Mouse (Mus musculus) midbrain, embryonic 12.5 days (tissue): ENCODE measurements at regions not wholly inside any gene's neighbourhood (a gene's known extent, or its start where the extent isn't known, plus 50 kb on each side); places are given as distances from the start of the nearest gene placed in this dataset.

Experiments used
- ATAC-seq: fragments of 200-750 bp; cut with Nextera tagmentation; 2 replicates; pipeline ENCODE4 v1.8.0; 2017; ENCODE audit warnings: low read depth, moderate TSS enrichment, moderate library complexity; ENCODE audit not compliant: low FRiP score
- H3K27ac ChIP-seq: fragments of 300-500 bp; sonication (generic); replicated peaks from 2 replicates; pipeline ENCODE4 v1.5.1; 2016; ENCODE audit warnings: mild to moderate bottlenecking
- H3K27me3 ChIP-seq: fragments of 300-500 bp; sonication (generic); 2 replicates; pipeline ENCODE4 v1.6.1; 2016; ENCODE audit warnings: mild to moderate bottlenecking
- H3K36me3 ChIP-seq: fragments of 300-500 bp; sonication (generic); 2 replicates; pipeline ENCODE4 v1.6.1; 2016
- H3K4me1 ChIP-seq: fragments of 300-500 bp; sonication (generic); 2 replicates; pipeline ENCODE4 v1.6.1; 2016
- H3K4me2 ChIP-seq: fragments of 300-500 bp; sonication (generic); replicated peaks from 2 replicates; pipeline ENCODE4 v1.6.1; 2016; ENCODE audit warnings: mild to moderate bottlenecking, moderate library complexity
- H3K4me3 ChIP-seq: fragments of 300-500 bp; sonication (generic); 2 replicates; pipeline ENCODE4 v1.5.1; 2016; ENCODE audit warnings: mild to moderate bottlenecking
- H3K9ac ChIP-seq: fragments of 300-500 bp; sonication (generic); replicated peaks from 2 replicates; pipeline ENCODE4 v1.6.1; 2016; ENCODE audit warnings: mild to moderate bottlenecking, moderate library complexity
- H3K9me3 ChIP-seq: fragments of 300-500 bp; sonication (generic); 2 replicates; pipeline ENCODE4 v1.6.1; 2016; ENCODE audit warnings: mild to moderate bottlenecking
- WGBS: fragments of 180-500 bp; shearing (Covaris S2); methylation state at CpG from one replicate; pipeline ENCODE4 v1.1.7; 2016; 5-methylcytosine and 5-hydroxymethylcytosine counted together

DNA sequence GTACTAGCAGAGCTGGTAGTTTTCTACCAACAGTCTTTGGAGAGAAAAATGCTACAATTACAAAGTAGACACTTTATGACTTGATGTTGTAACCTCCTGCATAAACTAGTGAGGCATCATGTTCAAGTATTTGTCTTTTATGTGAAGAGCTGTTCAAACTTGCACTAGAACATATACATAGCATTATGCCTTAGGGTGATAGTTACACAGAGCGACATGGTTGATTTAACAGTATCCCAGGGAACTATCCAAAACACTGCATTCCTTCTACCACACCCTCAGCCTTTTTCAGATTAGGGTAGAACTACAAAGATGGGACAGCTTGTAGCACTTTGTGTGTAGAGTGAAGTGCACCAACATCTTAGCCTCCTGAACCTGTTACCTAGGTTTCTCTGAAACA lies 220.0 kb upstream of the Cblb start:
- ATAC-seq, result no peak
- WGBS, result 92% methylated on average over 1 of the region's 1 CpGs
- H3K36me3 ChIP-seq, result no peaks in the 10 kb centered on the region

DNA sequence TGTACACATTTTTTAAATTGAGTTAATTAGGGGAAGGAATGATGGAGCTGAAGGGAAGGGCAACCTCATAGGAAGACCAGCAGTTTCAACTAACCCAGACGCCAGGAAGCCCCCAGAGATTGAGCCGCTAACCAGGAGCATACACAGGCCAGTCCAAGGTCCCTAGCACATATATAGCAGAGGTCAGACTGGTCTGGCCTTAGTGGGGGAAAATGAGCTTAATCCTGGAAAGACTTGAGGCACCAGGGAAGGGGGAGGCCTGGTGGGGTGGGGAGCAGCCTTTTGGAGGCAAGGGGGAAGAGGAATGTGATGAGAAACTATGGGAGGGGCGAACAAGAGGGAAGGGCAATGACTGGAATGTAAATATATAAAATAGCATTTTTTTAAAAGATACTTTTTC lies 188.3 kb upstream of the Cblb start:
- H3K9ac ChIP-seq, result no peak overlapping the region
- no peak overlapping the region for H3K4me2 ChIP-seq
- ATAC-seq, result no peak
- 82% methylated on average over 3 of the region's 3 CpGs for WGBS
- H3K27ac ChIP-seq, result no peak overlapping the region
- no peak overlapping the region for H3K4me3 ChIP-seq
- H3K4me1 ChIP-seq, result no peaks in the 10 kb centered on the region
- no peaks in the 10 kb centered on the region for H3K36me3 ChIP-seq
- no peaks in the 10 kb centered on the region for H3K9me3 ChIP-seq
- H3K27me3 ChIP-seq, result no peaks in the 10 kb centered on the region

More for the DNA sequence above, 220.0 kb upstream of the Cblb start:
- Histone ChIP-seq H3K9ac (no peak overlapping the region), H3K4me2 (no peak overlapping the region), H3K4me3 (no peak overlapping the region), H3K4me1 (no peaks in the 10 kb centered on the region), H3K27me3 (no peaks in the 10 kb centered on the region), H3K9me3 (no peaks in the 10 kb centered on the region), H3K27ac (no peak overlapping the region)

DNA sequence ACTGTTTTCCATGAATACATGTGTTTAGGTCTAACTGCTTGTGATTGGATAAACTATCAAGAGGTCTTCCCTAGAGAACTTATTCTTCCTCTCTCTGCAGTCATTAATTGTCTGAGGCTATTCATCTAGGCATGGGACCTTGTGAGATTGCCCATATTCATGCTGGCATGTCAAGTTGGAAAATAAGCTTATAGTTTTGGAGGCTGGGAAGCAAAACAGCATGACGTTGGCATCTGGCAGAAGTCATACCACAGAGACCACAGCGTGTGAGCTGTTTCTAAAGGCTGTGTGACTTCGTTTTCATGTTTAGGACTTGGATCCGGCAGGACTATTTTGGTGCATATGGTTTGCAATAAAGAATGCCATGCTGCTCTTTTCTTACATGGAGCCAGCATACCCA lies 185.5 kb upstream of the Cblb start:
- no peaks in the 10 kb centered on the region for H3K4me1 ChIP-seq
- H3K9ac ChIP-seq, result no peak overlapping the region
- ATAC-seq, result no peak
- WGBS, result 62% methylated on average over 4 of the region's 4 CpGs
- H3K27ac ChIP-seq, result no peak overlapping the region
- H3K4me3 ChIP-seq, result no peak overlapping the region
- H3K36me3 ChIP-seq, result no peaks in the 10 kb centered on the region
- H3K4me2 ChIP-seq, result no peak overlapping the region
- H3K27me3 ChIP-seq, result no peaks in the 10 kb centered on the region
- H3K9me3 ChIP-seq, result no peaks in the 10 kb centered on the region

DNA sequence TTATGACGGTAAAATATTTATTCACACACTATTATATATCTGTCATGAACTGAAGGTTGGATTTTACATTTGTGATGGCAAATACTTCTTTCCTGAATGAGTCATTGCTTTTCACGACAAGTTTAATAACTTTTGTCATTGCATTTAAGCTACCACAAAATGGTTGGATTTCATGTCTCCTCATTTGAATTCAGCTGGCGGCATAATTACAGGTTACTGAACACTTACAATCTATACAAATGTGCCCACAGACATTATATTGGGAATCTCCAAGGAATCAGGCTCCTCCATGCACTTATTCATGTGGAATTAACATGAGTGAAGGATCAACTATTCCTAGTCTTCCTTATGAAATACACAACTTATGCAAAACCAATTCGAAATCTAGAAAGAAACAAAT lies 150.3 kb upstream of the Cblb start:
- no peaks in the 10 kb centered on the region for H3K36me3 ChIP-seq
- no peaks in the 10 kb centered on the region for H3K27me3 ChIP-seq
- WGBS, result 76% methylated on average over 4 of the region's 4 CpGs
- no peak overlapping the region for H3K4me2 ChIP-seq
- H3K27ac ChIP-seq, result no peak overlapping the region
- ATAC-seq, result no peak
- H3K4me1 ChIP-seq, result no peaks in the 10 kb centered on the region
- H3K9me3 ChIP-seq, result no peaks in the 10 kb centered on the region
- H3K4me3 ChIP-seq, result no peak overlapping the region
- H3K9ac ChIP-seq, result no peak overlapping the region

DNA sequence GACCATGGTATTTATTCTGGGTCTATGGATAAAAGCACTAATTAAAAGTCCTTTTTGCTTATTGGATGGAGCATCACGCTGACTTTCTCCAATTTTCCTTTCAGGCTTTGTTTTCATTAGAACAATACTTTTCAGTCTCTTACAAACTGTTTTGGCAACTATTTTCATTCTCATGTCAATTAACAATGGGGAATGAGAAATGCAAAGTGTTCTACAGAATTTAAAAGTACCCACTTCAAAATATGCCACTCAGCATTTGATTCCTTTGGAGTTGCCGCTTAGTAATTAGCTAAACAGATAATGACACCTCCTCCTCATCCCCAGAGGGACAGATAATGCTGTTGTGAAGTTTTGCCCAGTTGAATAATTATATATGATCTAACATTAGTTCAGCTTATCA lies 149.9 kb upstream of the Cblb start:
- Histone ChIP-seq H3K9ac (no peak overlapping the region), H3K9me3 (no peaks in the 10 kb centered on the region), H3K27me3 (no peaks in the 10 kb centered on the region), H3K4me1 (no peaks in the 10 kb centered on the region), H3K4me2 (no peak overlapping the region), H3K4me3 (no peak overlapping the region), H3K27ac (no peak overlapping the region), H3K36me3 (no peaks in the 10 kb centered on the region)
- WGBS, result 77% methylated on average over 2 of the region's 2 CpGs
- ATAC-seq, result no peak

DNA sequence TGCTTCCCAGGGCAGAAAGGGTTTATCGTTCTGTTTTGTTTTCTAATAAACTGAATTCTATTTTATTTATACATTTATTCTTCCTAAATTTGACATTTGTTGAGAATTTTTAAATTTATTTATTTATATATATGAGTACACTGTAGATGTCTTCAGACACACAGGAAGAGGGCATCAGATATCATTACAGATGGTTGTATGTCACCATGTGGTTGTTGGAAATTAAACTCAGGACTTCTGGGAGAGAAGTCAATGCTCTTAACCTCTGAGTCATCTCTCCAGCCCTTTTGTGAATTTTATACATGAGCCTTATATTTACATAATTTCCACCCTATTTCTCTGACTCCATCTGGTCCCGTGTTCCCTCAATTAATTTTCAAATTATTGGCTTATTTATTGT lies 147.2 kb upstream of the Cblb start:
- H3K4me2 ChIP-seq, result no peak overlapping the region
- H3K27me3 ChIP-seq, result no peaks in the 10 kb centered on the region
- no peaks in the 10 kb centered on the region for H3K9me3 ChIP-seq
- no peak overlapping the region for H3K4me3 ChIP-seq
- 86% methylated on average over 2 of the region's 2 CpGs for WGBS
- no peaks in the 10 kb centered on the region for H3K4me1 ChIP-seq
- no peak overlapping the region for H3K9ac ChIP-seq
- no peak overlapping the region for H3K27ac ChIP-seq
- ATAC-seq, result no peak
- no peaks in the 10 kb centered on the region for H3K36me3 ChIP-seq

DNA sequence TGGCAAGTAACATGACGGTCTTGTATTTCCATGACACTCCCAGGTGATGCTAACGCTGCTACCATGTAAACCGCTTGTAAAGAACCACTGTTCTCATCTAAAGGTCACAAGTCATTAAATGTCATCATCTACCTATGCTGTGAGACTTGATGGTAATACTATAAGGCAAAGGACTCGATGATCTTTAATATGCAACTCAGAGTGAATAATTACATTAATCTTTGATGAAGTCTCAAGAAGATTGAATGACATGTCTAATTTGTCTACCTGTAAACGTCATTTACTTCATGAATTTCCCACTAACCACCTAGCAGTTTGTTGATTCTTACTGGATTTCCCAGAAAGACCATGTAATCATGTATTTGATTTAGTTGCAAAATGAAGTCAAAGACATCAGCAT lies 143.5 kb upstream of the Cblb start:
- H3K4me2 ChIP-seq, result no peak overlapping the region
- no peaks in the 10 kb centered on the region for H3K4me1 ChIP-seq
- H3K9ac ChIP-seq, result no peak overlapping the region
- H3K27me3 ChIP-seq, result no peaks in the 10 kb centered on the region
- no peak for ATAC-seq
- WGBS, result 89% methylated on average over 5 of the region's 5 CpGs
- no peak overlapping the region for H3K27ac ChIP-seq
- H3K9me3 ChIP-seq, result no peaks in the 10 kb centered on the region
- no peaks in the 10 kb centered on the region for H3K36me3 ChIP-seq
- H3K4me3 ChIP-seq, result no peak overlapping the region

DNA sequence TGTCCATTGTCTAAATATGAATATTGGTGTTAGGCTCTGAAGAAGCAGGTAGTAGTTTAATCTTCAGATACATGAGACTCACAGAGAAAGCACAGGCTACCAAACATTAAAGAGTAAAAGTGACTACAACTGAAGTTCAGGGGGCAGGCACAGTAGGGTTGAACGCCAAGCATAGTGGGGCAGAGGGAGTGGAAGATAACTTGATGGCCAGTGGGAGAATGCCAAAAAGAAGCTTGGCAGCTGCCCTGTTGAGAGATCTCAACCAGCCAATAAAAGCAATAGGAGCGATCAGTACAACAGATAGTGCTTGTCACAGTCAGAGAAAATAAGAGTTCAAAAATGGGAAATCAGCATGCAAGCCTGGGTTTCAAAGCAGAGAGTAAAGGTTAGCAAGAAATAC lies 125.4 kb upstream of the Cblb start:
- Histone ChIP-seq H3K36me3 (no peaks in the 10 kb centered on the region), H3K9me3 (no peaks in the 10 kb centered on the region), H3K4me1 (no peaks in the 10 kb centered on the region), H3K4me2 (no peak overlapping the region), H3K4me3 (no peak overlapping the region), H3K9ac (no peak overlapping the region), H3K27me3 (no peaks in the 10 kb centered on the region), H3K27ac (no peak overlapping the region)
- no peak for ATAC-seq
- WGBS, result 98% methylated on average over 2 of the region's 2 CpGs

DNA sequence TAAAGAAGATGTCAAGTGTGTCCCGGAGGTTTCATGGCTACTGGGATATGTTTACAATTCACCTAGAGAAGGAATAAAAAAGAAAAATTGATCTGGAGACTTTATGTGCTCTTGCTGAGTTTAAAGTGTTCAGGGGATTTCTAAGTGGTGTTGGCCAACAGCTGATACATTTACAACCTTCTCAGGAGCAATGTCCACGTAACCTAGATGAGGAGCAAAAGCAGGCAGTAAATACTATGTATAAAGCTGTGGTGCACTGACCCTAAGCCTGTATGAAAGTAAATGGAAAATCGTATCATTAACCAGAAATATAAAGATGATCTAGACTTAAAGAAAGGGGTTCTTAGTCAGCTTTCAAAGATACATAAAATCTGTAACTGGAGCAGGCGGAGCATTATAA lies 124.3 kb upstream of the Cblb start:
- ATAC-seq, result no peak
- Histone ChIP-seq H3K36me3 (no peaks in the 10 kb centered on the region), H3K27me3 (no peaks in the 10 kb centered on the region), H3K9me3 (no peaks in the 10 kb centered on the region), H3K4me3 (no peak overlapping the region), H3K27ac (no peak overlapping the region), H3K4me1 (no peaks in the 10 kb centered on the region), H3K9ac (no peak overlapping the region), H3K4me2 (no peak overlapping the region)
- WGBS, result 85% methylated on average over 4 of the region's 4 CpGs

DNA sequence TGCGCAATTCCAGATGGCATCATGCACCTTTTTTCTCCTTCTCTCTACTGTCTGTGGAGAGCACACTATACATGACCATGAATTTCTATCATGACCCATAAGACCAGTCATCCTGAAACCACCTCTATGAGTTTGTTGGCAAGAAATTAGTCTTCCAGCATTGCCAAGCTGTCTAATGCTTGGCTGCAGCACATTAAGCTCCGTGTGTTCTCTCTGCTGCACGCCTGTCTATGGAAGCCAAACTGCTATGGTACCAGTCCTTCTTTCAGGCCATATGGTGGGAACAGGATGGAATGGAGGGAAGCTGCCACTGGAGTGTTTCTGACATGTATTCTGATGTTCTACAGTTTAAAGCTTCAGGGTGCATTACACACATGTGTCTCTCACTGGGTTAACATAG lies 121.0 kb upstream of the Cblb start:
- 87% methylated on average over 3 of the region's 3 CpGs for WGBS
- H3K36me3 ChIP-seq, result no peaks in the 10 kb centered on the region
- no peak overlapping the region for H3K4me3 ChIP-seq
- H3K9me3 ChIP-seq, result no peaks in the 10 kb centered on the region
- H3K27ac ChIP-seq, result no peak overlapping the region
- no peak overlapping the region for H3K9ac ChIP-seq
- H3K27me3 ChIP-seq, result no peaks in the 10 kb centered on the region
- no peak overlapping the region for H3K4me2 ChIP-seq
- H3K4me1 ChIP-seq, result no peaks in the 10 kb centered on the region
- no peak for ATAC-seq

DNA sequence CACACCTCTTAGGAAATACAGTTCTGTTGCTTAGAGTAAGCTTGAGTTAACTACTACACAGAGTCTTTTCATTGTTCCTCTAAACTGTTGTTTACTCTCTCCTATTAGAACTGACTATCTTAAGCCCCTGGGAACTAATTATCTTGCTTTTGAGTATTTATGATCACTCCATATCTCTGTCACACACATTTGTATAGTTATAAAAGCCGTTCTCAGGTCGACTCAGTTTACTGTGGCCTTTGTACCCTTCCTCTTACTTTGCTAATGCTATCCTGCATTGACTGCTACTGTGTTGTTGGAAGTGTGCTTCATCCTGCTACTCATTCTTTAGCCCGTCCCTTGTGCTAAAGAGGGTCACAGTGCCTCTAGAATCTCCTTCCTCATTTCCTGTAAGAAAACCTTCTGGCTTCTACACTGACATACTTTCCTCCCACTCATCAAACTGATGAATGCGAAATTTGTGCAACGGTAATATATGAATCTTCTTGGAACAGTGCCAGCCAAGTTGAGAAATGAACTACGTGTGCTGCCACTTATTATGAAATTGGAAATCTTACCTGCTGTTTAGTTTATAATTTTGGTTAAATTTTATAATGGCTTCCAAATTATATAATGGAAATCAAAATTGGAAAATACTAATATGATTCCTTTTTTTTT lies 119.8 kb upstream of the Cblb start:
- WGBS, result 83% methylated on average over 6 of the region's 6 CpGs

DNA sequence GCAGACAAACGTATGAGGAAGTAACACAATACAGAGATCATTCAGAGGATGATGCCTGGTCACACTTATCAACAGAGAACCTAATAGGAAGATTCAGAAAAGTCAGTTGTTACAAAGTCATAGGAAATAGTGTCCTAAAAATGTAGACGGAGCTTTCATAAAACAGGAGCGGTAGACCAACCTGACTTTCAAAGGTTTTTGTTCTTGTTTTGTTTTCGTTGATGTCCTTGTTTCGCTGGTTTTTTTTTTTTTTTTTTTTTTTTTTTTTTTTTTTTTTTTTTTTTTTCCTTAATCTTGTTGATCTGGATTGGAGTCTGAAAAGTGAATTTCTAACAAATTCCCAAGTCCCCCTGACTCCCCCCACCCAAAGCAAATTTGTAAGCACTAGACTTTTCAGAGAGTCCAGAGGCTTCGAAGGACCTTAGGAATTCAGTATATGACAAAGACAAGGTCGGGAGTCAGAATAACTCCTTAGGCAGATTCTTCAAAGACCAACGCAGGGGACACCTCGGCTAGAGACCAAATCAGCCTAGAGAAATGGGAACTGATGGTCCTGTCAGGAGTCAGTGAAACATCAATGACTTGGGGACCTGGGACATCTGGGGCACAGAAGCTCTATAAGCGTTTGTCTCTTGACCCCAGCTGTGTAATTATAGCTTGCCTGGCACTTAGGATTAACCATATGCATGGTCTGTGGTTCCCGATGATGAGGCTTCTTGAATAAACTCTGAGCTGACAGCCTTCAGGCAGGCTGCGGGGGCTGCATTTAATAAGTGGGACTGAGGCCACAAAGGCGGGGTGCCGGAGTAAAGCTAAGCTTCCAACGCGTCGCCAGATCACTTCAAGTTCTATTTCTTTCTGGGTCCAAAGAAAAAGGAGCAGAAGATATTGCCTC lies 115.7 kb upstream of the Cblb start:
- no peaks in the 10 kb centered on the region for H3K27me3 ChIP-seq
- peak; percentile 84 for ATAC-seq
- WGBS, result 37% methylated on average over 17 of the region's 17 CpGs
- H3K27ac ChIP-seq, result peak overlapping the region; percentile 64
- H3K4me1 ChIP-seq, result peaks cover 20% of the 10 kb centered on the region
- H3K36me3 ChIP-seq, result no peaks in the 10 kb centered on the region
- H3K9me3 ChIP-seq, result no peaks in the 10 kb centered on the region
- peak overlapping the region; percentile 36 for H3K4me2 ChIP-seq
- H3K9ac ChIP-seq, result no peak overlapping the region
- H3K4me3 ChIP-seq, result no peak overlapping the region

More for the DNA sequence above, 119.8 kb upstream of the Cblb start:
- H3K4me1 ChIP-seq, result peaks cover 10% of the 10 kb centered on the region; the same call in 1 of the 2 replicates
- H3K4me3 ChIP-seq, result no peak overlapping the region
- H3K9ac ChIP-seq, result no peak overlapping the region
- H3K27ac ChIP-seq, result no peak overlapping the region
- no peaks in the 10 kb centered on the region for H3K27me3 ChIP-seq
- no peaks in the 10 kb centered on the region for H3K9me3 ChIP-seq
- ATAC-seq, result no peak
- H3K4me2 ChIP-seq, result no peak overlapping the region
- no peaks in the 10 kb centered on the region for H3K36me3 ChIP-seq
